Mouse (Mus musculus) CH12.LX (cell line): ENCODE results near the gene Gm20388. TPM values are rescaled to one million over a fixed set of nuclear protein-coding genes. Genes with fewer than 3 reads are reported as not detected.

Experiments used
- DNase-seq: peaks from one replicate; pipeline ENCODE4 v3.0.0-alpha.2; 2013; ENCODE audit errors: extremely low read depth
- H3K27ac ChIP-seq: 2 replicates; pipeline ENCODE4 v1.5.1; 2012; ENCODE audit warnings: low read depth, mild to moderate bottlenecking, control low read depth, moderate library complexity; ENCODE audit not compliant: insufficient read depth
- H3K27me3 ChIP-seq: replicated peaks from 2 replicates; pipeline ENCODE3; 2012; ENCODE audit warnings: inconsistent platforms
- H3K36me3 ChIP-seq, 2 experiments: replicated peaks in 1 of 2; 2 replicates each; pipeline versions ENCODE3 to v1.6.1; 2012; ENCODE audit warnings: inconsistent platforms in 1 of 2, low read length in 1 of 2, mild to moderate bottlenecking in 1 of 2, mixed read lengths in 1 of 2, moderate library complexity in 1 of 2; ENCODE audit not compliant: control insufficient read depth in 1 of 2, insufficient read depth in 1 of 2
- H3K4me1 ChIP-seq, 2 experiments: 2 replicates each; pipeline ENCODE4 v1.6.1; 2012; ENCODE audit warnings: inconsistent platforms in 1 of 2, moderate library complexity in 1 of 2; ENCODE audit not compliant: insufficient read depth in 2 of 2, control insufficient read depth in 1 of 2
- H3K4me2 ChIP-seq: 2 replicates; pipeline ENCODE4 v1.6.1; 2012; ENCODE audit warnings: low read depth, mild to moderate bottlenecking, control low read depth; ENCODE audit not compliant: poor library complexity, insufficient read depth, severe bottlenecking
- H3K4me3 ChIP-seq, 3 experiments: fragments of 150-350 bp in 1 of 3; sonication (generic) in 1 of 3; replicated peaks in 1 of 3; 2 replicates each; pipeline versions ENCODE3 to v1.5.1; 2011 to 2012; ENCODE audit warnings: low read depth in 2 of 3, low read length in 2 of 3, mild to moderate bottlenecking in 2 of 3, moderate library complexity in 2 of 3, control low read depth in 1 of 3, improper control_type of control experiment in 1 of 3, inconsistent platforms in 1 of 3, mixed read lengths in 1 of 3; ENCODE audit not compliant: poor library complexity in 1 of 3
- H3K79me2 ChIP-seq: replicated peaks from 2 replicates; pipeline ENCODE4 v1.6.1; 2012; ENCODE audit warnings: mild to moderate bottlenecking, moderate library complexity; ENCODE audit not compliant: control insufficient read depth, poor library complexity, insufficient read depth, severe bottlenecking; ENCODE audit errors: extremely low read depth
- H3K9ac ChIP-seq: 2 replicates; pipeline ENCODE4 v1.6.1; 2012; ENCODE audit warnings: low read depth, mild to moderate bottlenecking, control low read depth, moderate library complexity; ENCODE audit not compliant: insufficient read depth
- H3K9me3 ChIP-seq: replicated peaks from 2 replicates; pipeline ENCODE3; 2012; ENCODE audit warnings: low read length, inconsistent platforms, mixed read lengths
- CTCF ChIP-seq, 2 experiments: IDR thresholded peaks in 1 of 2; conservative IDR thresholded peaks in 1 of 2; 2 replicates each; pipeline ENCODE4 v1.5.1; 2011 to 2012; ENCODE audit warnings: low read depth in 2 of 2, low read length in 2 of 2, improper control_type of control experiment in 1 of 2, inconsistent platforms in 1 of 2, mild to moderate bottlenecking in 1 of 2, moderate library complexity in 1 of 2
- ELF1 ChIP-seq: IDR thresholded peaks from 2 replicates; pipeline ENCODE4 v1.6.1; 2014; ENCODE audit warnings: low read depth, mild to moderate bottlenecking, inconsistent platforms, low read length, improper control_type of control experiment
- JUN ChIP-seq: IDR thresholded peaks from 2 replicates; pipeline ENCODE4 v1.6.1; 2011; ENCODE audit warnings: low read depth, mild to moderate bottlenecking, low read length, improper control_type of control experiment, moderate library complexity; ENCODE audit not compliant: insufficient read depth
- MAX ChIP-seq: IDR thresholded peaks from 2 replicates; pipeline ENCODE4 v1.6.1; 2011; ENCODE audit warnings: low read length, improper control_type of control experiment
- MEF2A ChIP-seq: IDR thresholded peaks from 2 replicates; pipeline ENCODE4 v1.6.1; 2014; ENCODE audit warnings: low read depth, mild to moderate bottlenecking, inconsistent platforms, low read length, improper control_type of control experiment, borderline replicate concordance
- MXI1 ChIP-seq: IDR thresholded peaks from 2 replicates; pipeline ENCODE4 v1.6.1; 2011; ENCODE audit warnings: mild to moderate bottlenecking, low read depth, low read length, improper control_type of control experiment
- MYC ChIP-seq: IDR thresholded peaks from 2 replicates; pipeline ENCODE4 v1.6.1; 2011; ENCODE audit warnings: low read depth, mild to moderate bottlenecking, improper control_type of control experiment, low read length
- POLR2AphosphoS2 ChIP-seq: IDR thresholded peaks from 2 replicates; pipeline ENCODE4 v1.6.1; 2011; ENCODE audit warnings: low read depth, low read length, improper control_type of control experiment
- RAD21 ChIP-seq: IDR thresholded peaks from 2 replicates; pipeline ENCODE4 v1.6.1; 2011; ENCODE audit warnings: low read depth, mild to moderate bottlenecking, low read length, improper control_type of control experiment, moderate library complexity
- SIN3A ChIP-seq: IDR thresholded peaks from 2 replicates; pipeline ENCODE4 v1.6.1; 2012; ENCODE audit warnings: low read length, improper control_type of control experiment, inconsistent platforms
- TBP ChIP-seq: conservative IDR thresholded peaks from 2 replicates; pipeline ENCODE4 v1.6.1; 2011; ENCODE audit warnings: low read depth, low read length, improper control_type of control experiment
- UBTF ChIP-seq: IDR thresholded peaks from 2 replicates; pipeline ENCODE4 v1.6.1; 2012; ENCODE audit warnings: low read depth, mild to moderate bottlenecking, inconsistent platforms, low read length, improper control_type of control experiment, moderate library complexity
- USF1 ChIP-seq: IDR thresholded peaks from 2 replicates; pipeline ENCODE4 v1.6.1; 2014; ENCODE audit warnings: low read depth, mild to moderate bottlenecking, inconsistent platforms, low read length, improper control_type of control experiment
- ZC3H11A ChIP-seq: IDR thresholded peaks from 2 replicates; pipeline ENCODE4 v1.6.1; 2012; ENCODE audit warnings: low read depth, mild to moderate bottlenecking, inconsistent platforms, low read length, improper control_type of control experiment
- ZKSCAN1 ChIP-seq: IDR thresholded peaks from 2 replicates; pipeline ENCODE4 v1.6.1; 2012; ENCODE audit warnings: low read depth, inconsistent platforms, low read length, improper control_type of control experiment, borderline replicate concordance
- dilution Hi-C: fragments of 300-500 bp; cut with MboI; formaldehyde crosslinking; loops from 2 replicates; pipeline ENCODE4 v1.14.3; 2020; ENCODE audit warnings: low sequenced_read_pairs; ENCODE audit not compliant: extremely low pct_unique_long_range_greater_than_20kb, extremely low pct_ligation_motif_present
- in situ Hi-C: fragments of 300-500 bp; cut with MboI; formaldehyde crosslinking; loops from 3 replicates; pipeline ENCODE4 v1.14.3; 2019; ENCODE audit warnings: low sequenced_read_pairs, low pct_ligation_motif_present, low pct_unique_long_range_greater_than_20kb, mixed read lengths
- polyA plus RNA-seq: library from polyadenylated mRNA; unstranded; fragments of >175 nt; gene quantifications from 2 replicates; pipeline ENCODE4 v1.2.1, GENCODE M21; 2012; ENCODE audit warnings: low read depth; ENCODE audit not compliant: insufficient read length
- total RNA-seq, 2 experiments: library from RNA; depleted of rRNA; stranded (reverse); fragments of 300-350 nt in 1 of 2; fragments of >200 nt in 1 of 2; gene quantifications; 2 replicates each; pipeline ENCODE4 v1.2.3; 2012 to 2014

Gene Gm20388
- total and polyA plus RNA-seq, 3 experiments: 14.8 to 26.3 (median 22.2) TPM

DNA sequence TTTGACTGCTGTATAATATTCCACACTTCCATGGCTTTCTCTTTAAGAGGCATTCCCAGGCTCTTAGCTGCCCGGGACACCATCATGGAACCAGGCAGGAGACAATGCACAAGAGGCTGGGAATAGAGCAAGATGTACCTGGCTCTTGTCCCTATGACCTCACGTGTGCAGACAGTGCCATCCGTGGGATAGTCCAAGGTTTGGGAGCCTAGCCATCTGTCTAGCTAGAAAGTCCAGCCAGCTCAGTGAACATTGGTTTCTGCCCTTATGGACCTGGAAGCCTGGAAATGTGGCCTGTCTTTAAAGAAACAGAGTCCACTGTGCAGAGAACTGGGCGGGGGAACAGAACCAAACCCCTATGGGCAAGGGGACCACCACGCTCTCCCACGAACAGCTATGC, 107.1 kb downstream of the Gm20388 start:
- Histone ChIP-seq H3K27ac (no peak overlapping the region), H3K9me3 (no peaks in the 10 kb centered on the region), H3K79me2 (no peaks in the 10 kb centered on the region), H3K27me3 (peaks cover 90% of the 10 kb centered on the region), H3K4me2 (no peak overlapping the region), H3K36me3 (no peaks in the 10 kb centered on the region), H3K9ac (no peak overlapping the region), H3K4me1 (peaks cover 0 to 6% of the 10 kb centered on the region in 2 experiments; a peak in 2 of 4 replicates), H3K4me3 (no peak overlapping the region)
- TF ChIP-seq UBTF: no peak
- TF ChIP-seq ZKSCAN1: no peak
- no peak for TF ChIP-seq MYC
- TF ChIP-seq MAX: no peak
- no peak for TF ChIP-seq SIN3A
- TF ChIP-seq USF1: no peak
- TF ChIP-seq MEF2A: no peak
- TF ChIP-seq ZC3H11A: no peak
- TF ChIP-seq MXI1: no peak
- TF ChIP-seq POLR2AphosphoS2: no peak
- dilution Hi-C loops: no loop called here
- DNase-seq: no peak
- in situ Hi-C loops: no loop called here

DNA sequence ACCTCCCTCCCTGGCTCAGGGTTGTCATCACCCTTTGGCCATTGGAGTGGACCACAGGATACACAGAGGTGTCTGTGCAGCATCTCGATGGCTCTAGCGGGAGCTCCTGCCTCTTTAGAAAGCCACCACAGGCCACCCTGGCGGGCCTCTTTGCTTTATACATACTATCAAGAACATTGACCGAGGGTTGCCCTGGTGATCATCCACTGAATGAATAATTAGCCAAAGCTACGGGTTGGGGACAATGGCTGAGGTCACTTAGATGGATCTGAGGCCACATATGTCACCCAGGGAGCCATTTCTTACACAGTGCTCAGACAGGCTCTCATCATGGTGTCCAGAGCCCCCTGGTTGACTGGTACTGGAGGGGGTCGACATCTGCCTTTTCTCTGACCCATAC, 107.7 kb downstream of the Gm20388 start:
- peaks cover 92% of the 10 kb centered on the region for H3K27me3 ChIP-seq
- H3K36me3 ChIP-seq: no peaks in the 10 kb centered on the region
- H3K9ac ChIP-seq: no peak overlapping the region
- dilution Hi-C loops: no loop called here
- H3K4me3 ChIP-seq: no peak overlapping the region
- H3K79me2 ChIP-seq: no peaks in the 10 kb centered on the region
- H3K27ac ChIP-seq: no peak overlapping the region
- no peak overlapping the region for H3K4me2 ChIP-seq
- in situ Hi-C loops: no loop called here
- TF ChIP-seq UBTF: no peak
- no peak for TF ChIP-seq POLR2AphosphoS2
- no peak for TF ChIP-seq ELF1
- no peak for TF ChIP-seq CTCF (conservative IDR thresholded peaks at IDR 0.05 in 1 of 2, IDR thresholded peaks at IDR 0.05 in 1 of 2; ENCODE audit: low read depth in 2 of 2, low read length in 2 of 2)
- TF ChIP-seq JUN: no peak
- TF ChIP-seq TBP: no peak
- TF ChIP-seq RAD21: no peak
- TF ChIP-seq MYC: no peak
- H3K4me1 ChIP-seq: peaks cover 0 to 6% of the 10 kb centered on the region in 2 experiments; a peak in 2 of 4 replicates
- no peaks in the 10 kb centered on the region for H3K9me3 ChIP-seq
- no peak for DNase-seq
